Mouse (Mus musculus): Measurements from ENCODE around the gene Strip2. TPM values are rescaled to one million over a fixed set of nuclear protein-coding genes. Genes with fewer than 3 reads are reported as not detected.

Gene Strip2
- total and polyA plus RNA-seq, 3 experiments: 0.42 to 1.4 (median 1.3) TPM

- no peak overlapping the region for H3K9ac ChIP-seq (ENCODE audit: insufficient read depth, low read depth)
- H3K9me3 ChIP-seq (replicated peaks; ENCODE audit: low read length): no peaks in the 10 kb centered on the region
- peaks cover 39 to 92% of the 10 kb centered on the region in 2 experiments for H3K36me3 ChIP-seq (replicated peaks in 1 of 2; ENCODE audit: control insufficient read depth in 1 of 2, insufficient read depth in 1 of 2, low read length in 1 of 2)
- peaks cover 2 to 19% of the 10 kb centered on the region in 2 experiments; a peak in 2 of 4 replicates for H3K4me1 ChIP-seq (ENCODE audit: control insufficient read depth in 1 of 2, insufficient read depth in 2 of 2)
- dilution Hi-C loops (cut with MboI; ENCODE audit: extremely low pct_ligation_motif_present, extremely low pct_unique_long_range_greater_than_20kb, low sequenced_read_pairs): no loop called here
- no peak overlapping the region for H3K4me3 ChIP-seq (replicated peaks in 1 of 3; ENCODE audit: low read depth in 2 of 3, low read length in 2 of 3, poor library complexity in 1 of 3)
- in situ Hi-C loops (cut with MboI; ENCODE audit: low pct_ligation_motif_present, low pct_unique_long_range_greater_than_20kb, low sequenced_read_pairs): no loop called here
- no peaks in the 10 kb centered on the region for H3K27me3 ChIP-seq (replicated peaks)
- H3K4me2 ChIP-seq (ENCODE audit: insufficient read depth, low read depth, poor library complexity, severe bottlenecking): no peak overlapping the region
- no peaks in the 10 kb centered on the region for H3K79me2 ChIP-seq (replicated peaks; ENCODE audit: control insufficient read depth, extremely low read depth, insufficient read depth, poor library complexity, severe bottlenecking)
- no peak for TF ChIP-seq POLR2AphosphoS2 (IDR thresholded peaks at IDR 0.05; ENCODE audit: low read depth, low read length)
- TF ChIP-seq MAX (IDR thresholded peaks at IDR 0.05; ENCODE audit: low read length): no peak
- no peak for TF ChIP-seq JUND (conservative IDR thresholded peaks at IDR 0.05; ENCODE audit: low read depth, low read length)
- TF ChIP-seq EP300 (IDR thresholded peaks at IDR 0.05; ENCODE audit: low read length): no peak
- TF ChIP-seq KAT2A (IDR thresholded peaks at IDR 0.05; ENCODE audit: insufficient replicate concordance, low read length): no peak
- TF ChIP-seq IRF4 (IDR thresholded peaks at IDR 0.05; ENCODE audit: low read depth, low read length): no peak
- no peak for TF ChIP-seq NRF1 (IDR thresholded peaks at IDR 0.05; ENCODE audit: low read depth, low read length)
- H3K27ac ChIP-seq (ENCODE audit: insufficient read depth, low read depth): no peak overlapping the region
- DNase-seq (ENCODE audit: extremely low read depth): no peak
These were observed 15.4 kb upstream of the Strip2 start for GRCm38 (mm10) chr6:29901450-29901849.

GRCm38 (mm10) chr6:29902256-29902655 is 14.6 kb upstream of the Strip2 start:
- Histone ChIP-seq H3K36me3 (replicated peaks in 1 of 2; ENCODE audit: control insufficient read depth in 1 of 2, insufficient read depth in 1 of 2, low read length in 1 of 2) (peaks cover 34 to 92% of the 10 kb centered on the region in 2 experiments), H3K4me1 (ENCODE audit: control insufficient read depth in 1 of 2, insufficient read depth in 2 of 2) (peaks cover 2 to 19% of the 10 kb centered on the region in 2 experiments; a peak in 2 of 4 replicates), H3K4me2 (ENCODE audit: insufficient read depth, low read depth, poor library complexity, severe bottlenecking) (no peak overlapping the region), H3K27me3 (replicated peaks) (no peaks in the 10 kb centered on the region), H3K9ac (ENCODE audit: insufficient read depth, low read depth) (no peak overlapping the region), H3K9me3 (replicated peaks; ENCODE audit: low read length) (no peaks in the 10 kb centered on the region), H3K27ac (ENCODE audit: insufficient read depth, low read depth) (no peak overlapping the region), H3K79me2 (replicated peaks; ENCODE audit: control insufficient read depth, extremely low read depth, insufficient read depth, poor library complexity, severe bottlenecking) (no peaks in the 10 kb centered on the region), H3K4me3 (replicated peaks in 1 of 3; ENCODE audit: low read depth in 2 of 3, low read length in 2 of 3, poor library complexity in 1 of 3) (no peak overlapping the region)
- in situ Hi-C loops (cut with MboI; ENCODE audit: low pct_ligation_motif_present, low pct_unique_long_range_greater_than_20kb, low sequenced_read_pairs) (no loop called here), dilution Hi-C loops (cut with MboI; ENCODE audit: extremely low pct_ligation_motif_present, extremely low pct_unique_long_range_greater_than_20kb, low sequenced_read_pairs) (no loop called here)
- TF ChIP-seq BHLHE40 (IDR thresholded peaks at IDR 0.05; ENCODE audit: low read depth, low read length): no peak
- no peak for TF ChIP-seq IRF4 (IDR thresholded peaks at IDR 0.05; ENCODE audit: low read depth, low read length)
- no peak for TF ChIP-seq RAD21 (IDR thresholded peaks at IDR 0.05; ENCODE audit: low read depth, low read length)
- no peak for TF ChIP-seq ZNF384 (IDR thresholded peaks at IDR 0.05; ENCODE audit: low read depth, low read length)
- no peak for TF ChIP-seq USF1 (IDR thresholded peaks at IDR 0.05; ENCODE audit: low read depth, low read length)
- no peak for TF ChIP-seq ZKSCAN1 (IDR thresholded peaks at IDR 0.05; ENCODE audit: borderline replicate concordance, low read depth, low read length)
- no peak for TF ChIP-seq CHD1 (IDR thresholded peaks at IDR 0.05; ENCODE audit: low read depth, low read length)
- no peak for TF ChIP-seq MYC (IDR thresholded peaks at IDR 0.05; ENCODE audit: low read depth, low read length)
- no peak for TF ChIP-seq PAX5 (IDR thresholded peaks at IDR 0.05; ENCODE audit: low read length)
- TF ChIP-seq POLR2A (IDR thresholded peaks at IDR 0.05; ENCODE audit: low read depth, low read length): no peak
- TF ChIP-seq MEF2A (IDR thresholded peaks at IDR 0.05; ENCODE audit: borderline replicate concordance, low read depth, low read length): no peak
- no peak for DNase-seq (ENCODE audit: extremely low read depth)
